Mouse (Mus musculus) erythroblast, adult 5-6 weeks (primary cell): ENCODE measurements around the gene Lrrc8c. TPM values are rescaled to one million over a fixed set of nuclear protein-coding genes. Genes with fewer than 3 reads are reported as not detected.

Source experiments
- ATAC-seq: replicated peaks from 2 replicates; pipeline ENCODE4 v1.8.0; 2016; ENCODE audit warnings: moderate number of reproducible peaks, mild to moderate bottlenecking, moderate TSS enrichment, inconsistent platforms; ENCODE audit not compliant: poor library complexity, low FRiP score, severe bottlenecking
- total RNA-seq, 2 experiments: library from RNA; stranded (forward) in 1 of 2; stranded (reverse) in 1 of 2; fragments of 150-400 nt in 1 of 2; fragments of 200-764, 138-1000 nt in 1 of 2; gene quantifications; 2 replicates each; pipeline versions ENCODE4 v1.2.3 to v1.2.4; 2015 to 2017; ENCODE audit warnings: low replicate concordance in 2 of 2

The Lrrc8c gene
- total RNA-seq (2015; ENCODE audit: low replicate concordance): 16.7 and 24.6 TPM in 2 replicates
- total RNA-seq (2017; ENCODE audit: low replicate concordance): 5.9 and 9.4 TPM in 2 replicates

GRCm38 (mm10) chr5:105519096-105519975, at the start of gene Lrrc8c:
Lrrc8c (plus strand) TSS chr5:105519388.
- ATAC-seq: peak; percentile 88

DNA sequence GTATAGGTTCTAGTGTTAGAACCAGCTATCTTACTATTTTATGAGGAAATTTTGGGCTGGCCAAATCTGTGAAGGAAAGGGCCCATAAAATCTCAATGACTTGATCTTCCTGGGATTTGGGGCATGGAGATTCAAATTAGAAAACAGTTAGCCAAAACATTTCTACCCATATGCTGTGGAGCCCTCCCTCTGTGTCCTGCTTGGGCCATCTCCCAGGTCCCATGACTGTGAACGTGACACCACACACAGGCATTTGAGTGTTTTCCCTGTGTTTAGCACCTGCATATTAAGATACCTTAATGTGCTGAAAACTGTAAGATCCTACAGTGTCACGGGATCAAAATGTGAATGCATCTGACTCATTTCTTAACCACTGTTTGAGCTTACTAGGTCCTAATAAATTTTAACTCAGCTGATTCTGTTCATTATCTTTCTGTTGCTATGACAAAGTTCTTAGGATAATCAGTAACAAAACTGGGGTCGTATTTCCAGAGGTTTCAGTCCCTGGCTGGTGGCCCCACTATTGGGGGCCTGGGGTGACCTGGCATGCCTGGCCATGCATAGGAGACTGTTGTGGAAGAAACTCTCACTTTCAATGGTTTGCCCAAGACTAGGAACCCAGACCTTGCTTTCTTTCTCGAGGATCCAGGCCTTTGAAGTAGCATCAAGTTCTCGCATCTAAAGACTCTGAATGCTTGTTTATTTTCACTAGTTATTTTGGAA, 46.0 kb upstream of the Lrrc8c start:
- ATAC-seq: no peak

DNA sequence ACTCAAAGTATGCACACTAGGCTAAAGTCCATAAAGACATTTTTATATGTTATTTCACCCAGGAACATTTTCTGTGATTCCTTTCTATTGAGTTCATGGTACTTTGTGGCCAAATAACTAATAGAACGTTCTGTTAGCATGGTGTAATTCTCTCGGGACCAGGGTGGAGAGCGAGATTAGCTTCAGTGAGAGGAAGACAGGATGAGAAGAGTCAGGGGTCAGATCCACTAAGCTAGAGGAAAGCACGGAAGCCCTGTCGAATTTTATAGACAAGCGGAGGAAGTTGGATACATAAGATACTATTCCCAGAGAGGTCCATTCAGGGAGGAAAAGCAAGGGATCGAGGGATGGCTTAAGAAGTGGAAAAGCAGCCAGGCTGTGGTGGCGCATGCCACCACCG, 41.7 kb upstream of the Lrrc8c start:
- ATAC-seq: no peak

DNA sequence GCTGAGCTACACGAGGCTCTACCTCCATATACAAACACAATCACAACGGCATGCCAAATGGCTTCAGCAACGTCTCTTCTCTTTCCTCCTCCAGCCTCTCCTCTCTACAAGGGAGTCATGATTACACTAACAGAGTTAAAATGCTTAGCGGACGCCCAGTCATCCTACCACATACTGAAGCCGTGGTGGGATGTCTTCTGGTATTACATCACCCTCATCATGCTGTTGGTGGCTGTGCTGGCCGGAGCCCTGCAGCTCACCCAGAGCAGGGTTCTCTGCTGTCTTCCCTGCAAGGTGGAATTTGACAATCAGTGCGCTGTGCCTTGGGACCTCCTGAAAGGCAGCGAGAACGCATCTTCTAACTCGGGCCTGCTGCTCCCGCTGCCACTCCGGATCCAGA, 39.5 kb upstream of the Lrrc8c start:
- ATAC-seq: no peak

DNA sequence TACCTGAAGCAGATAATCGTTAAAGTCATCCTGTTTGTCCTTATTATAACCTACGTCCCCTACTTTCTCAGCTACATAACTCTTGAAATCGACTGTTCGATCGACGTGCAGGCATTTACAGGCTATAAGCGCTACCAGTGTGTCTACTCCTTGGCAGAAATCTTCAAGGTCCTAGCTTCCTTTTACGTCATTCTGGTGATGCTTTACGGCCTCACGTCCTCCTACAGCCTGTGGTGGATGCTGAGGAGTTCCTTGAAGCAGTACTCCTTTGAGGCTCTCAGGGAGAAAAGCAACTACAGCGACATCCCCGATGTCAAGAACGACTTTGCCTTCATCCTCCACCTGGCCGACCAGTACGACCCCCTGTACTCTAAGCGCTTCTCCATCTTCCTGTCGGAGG, 38.6 kb upstream of the Lrrc8c start:
- no peak for ATAC-seq

DNA sequence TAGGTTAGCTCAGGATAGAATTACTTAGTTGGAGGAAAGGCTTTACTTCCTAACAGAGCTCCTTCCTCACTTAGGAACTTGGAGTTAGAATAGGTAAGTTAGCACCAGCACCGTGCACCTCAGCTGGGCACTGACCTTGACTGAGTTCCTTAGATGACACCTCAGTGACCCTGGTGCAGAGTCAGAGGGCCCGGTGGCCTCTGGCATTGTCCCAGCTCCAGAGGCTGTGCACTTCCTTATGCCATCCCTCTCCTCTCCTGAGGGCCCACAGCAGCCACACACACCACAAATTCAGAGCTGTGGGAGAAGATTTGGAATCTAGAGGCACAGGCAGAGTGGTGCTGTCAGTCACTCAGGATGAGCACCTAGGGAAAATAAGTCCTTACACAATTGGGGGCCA, 35.6 kb upstream of the Lrrc8c start:
- no peak for ATAC-seq

- no peak for ATAC-seq
These were observed 34.9 kb upstream of the Lrrc8c start for GRCm38 (mm10) chr5:105484247-105484646.

- no peak for ATAC-seq
These were observed 34.3 kb upstream of the Lrrc8c start for GRCm38 (mm10) chr5:105484891-105485290.

GRCm38 (mm10) chr5:105490211-105490610, 29.0 kb upstream of the Lrrc8c start:
- no peak for ATAC-seq

- no peak for ATAC-seq
These were observed 27.8 kb upstream of the Lrrc8c start for GRCm38 (mm10) chr5:105491389-105491788.

GRCm38 (mm10) chr5:105492367-105493246, 26.6 kb upstream of the Lrrc8c start:
- 0 out of 2 replicates have a peak, but pooled peaks have one; percentile 56 for ATAC-seq

- no peak for ATAC-seq
These were observed 25.8 kb upstream of the Lrrc8c start for GRCm38 (mm10) chr5:105493377-105493776.

DNA sequence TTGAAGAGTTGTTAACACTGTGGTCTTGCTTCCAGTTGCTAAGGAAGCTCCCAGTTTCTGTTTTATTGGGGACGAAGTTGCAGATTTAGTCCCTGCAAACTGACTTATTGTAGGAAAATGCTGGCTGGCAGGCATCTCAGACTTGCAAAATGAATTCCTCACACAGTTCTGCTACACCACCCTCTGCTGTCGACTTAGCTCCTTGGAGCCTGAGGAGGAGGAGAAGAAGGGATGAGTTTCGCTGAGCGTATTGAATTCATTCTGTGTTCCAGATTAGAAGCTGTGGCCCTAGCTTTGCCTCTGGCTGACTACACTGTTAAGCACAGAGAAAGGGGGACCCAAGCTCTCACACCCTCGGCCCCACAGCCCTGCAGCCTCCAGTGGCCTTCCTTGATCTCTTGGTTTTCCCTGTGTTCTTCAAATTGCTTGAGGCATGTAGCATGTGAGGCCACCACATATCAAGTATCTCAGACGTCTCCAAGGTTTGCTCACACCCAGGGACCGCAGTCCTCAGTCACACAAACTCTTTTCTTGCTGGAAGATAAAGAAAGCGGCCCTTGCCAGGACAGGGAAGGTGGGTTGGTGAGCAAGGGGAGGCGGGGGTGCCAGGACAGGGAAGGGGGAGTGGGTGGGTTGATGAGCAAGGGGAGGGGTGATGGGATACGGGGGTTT, 24.8 kb upstream of the Lrrc8c start:
- ATAC-seq: no peak

DNA sequence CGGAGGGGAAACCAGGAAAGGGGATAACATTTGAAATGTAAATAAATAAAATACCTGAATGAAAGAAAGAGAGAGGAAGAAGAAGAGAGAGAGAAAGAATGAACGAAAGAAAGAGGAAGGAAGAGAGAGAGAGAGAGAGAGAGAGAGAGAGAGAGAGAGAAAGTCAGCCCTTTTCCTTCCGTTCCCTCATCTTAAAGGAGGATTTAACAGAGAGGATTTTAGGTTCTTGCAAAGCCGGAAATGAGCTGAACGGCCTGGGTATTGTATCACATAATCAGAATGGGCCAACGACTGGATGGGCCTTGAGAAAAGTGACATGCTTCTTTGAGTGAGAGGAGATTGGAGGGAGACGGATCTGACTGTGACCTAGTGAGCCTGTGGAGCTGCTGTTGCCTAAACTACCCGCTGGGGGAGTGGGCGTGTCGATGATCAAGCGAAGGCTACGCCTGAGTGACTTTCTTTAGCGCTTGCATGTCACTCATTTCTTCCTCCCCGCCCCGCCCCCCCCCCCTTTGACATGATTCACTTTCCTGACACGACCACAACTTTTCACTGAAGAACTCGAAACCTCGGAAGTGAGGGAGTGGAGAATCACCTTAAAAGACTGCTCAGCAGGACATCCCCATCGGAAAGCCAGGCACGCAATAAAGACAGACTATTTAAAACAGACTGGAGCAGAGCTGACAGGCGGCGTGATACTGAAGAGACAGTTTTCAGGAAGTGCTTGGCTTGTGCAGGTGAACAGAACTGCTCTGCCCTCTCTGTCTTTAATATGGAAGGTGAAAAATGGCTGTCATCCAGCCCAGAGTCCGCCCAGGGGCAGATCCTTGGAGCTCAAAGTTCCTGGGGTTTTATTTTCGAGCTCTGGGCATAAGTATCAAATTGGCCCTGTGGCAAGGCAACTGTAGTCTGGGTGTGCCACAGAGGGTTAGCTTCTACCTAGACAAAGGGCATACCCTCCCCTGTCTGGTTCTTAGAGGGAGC, 24.0 kb upstream of the Lrrc8c start:
- ATAC-seq: peak; percentile 67

GRCm38 (mm10) chr5:105496133-105496532, 23.1 kb upstream of the Lrrc8c start:
- no peak for ATAC-seq

- ATAC-seq: no peak
These were observed 22.6 kb upstream of the Lrrc8c start for GRCm38 (mm10) chr5:105496586-105496985.

DNA sequence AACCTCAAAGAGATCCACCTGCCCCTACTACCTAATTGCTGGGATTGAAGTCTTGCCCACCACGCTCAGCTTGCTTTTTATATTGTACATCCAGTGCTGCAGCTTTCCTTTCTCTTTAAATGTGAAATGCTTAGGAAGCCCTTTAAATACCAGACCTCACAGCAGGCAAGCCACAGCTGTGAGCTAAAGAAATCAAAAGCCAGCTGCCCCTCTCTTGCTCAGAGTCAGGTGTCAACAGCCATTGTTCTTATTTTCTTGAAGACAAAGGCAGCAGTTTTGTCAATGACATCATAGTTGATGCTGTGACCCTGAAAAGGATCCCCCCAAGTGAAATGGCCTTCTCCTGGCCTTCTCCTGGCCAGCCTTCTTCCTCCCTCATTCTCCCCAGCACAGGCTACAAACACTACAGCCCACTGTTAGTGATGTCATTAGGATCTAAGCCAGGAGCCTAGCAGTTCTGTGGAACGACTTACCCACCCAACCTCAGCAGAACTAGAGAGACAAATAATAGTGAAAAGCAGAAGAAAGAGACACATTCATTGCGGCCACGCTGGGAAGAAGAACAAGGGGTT, 20.7 kb upstream of the Lrrc8c start:
- ATAC-seq: no peak

DNA sequence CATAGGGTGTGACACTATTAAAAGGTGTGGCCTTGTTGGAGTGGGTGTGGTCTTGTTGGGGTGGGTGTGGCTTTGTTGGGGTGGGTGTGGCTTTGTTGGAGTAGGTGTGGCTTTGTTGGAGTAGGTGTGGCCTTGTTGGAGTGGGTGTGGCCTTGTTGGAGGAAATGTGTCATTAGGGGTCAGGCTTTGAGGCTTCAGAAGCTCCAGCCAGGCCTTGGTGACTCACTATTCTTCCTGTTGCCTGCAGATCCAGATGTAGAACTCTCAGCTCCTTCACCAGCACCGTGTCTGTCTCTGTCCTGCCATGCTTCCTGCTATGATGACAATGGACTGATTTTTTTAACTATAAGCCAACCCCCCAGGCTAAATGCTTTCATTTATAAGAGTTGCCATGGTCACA, 19.8 kb upstream of the Lrrc8c start:
- ATAC-seq: no peak
